Mouse (Mus musculus) mouse trophoblast stem cell (cell line): ENCODE measurements around the gene Pmepa1.

ENCODE experiments used
- in situ Hi-C, 2 experiments: fragments of 300-500 bp; cut with MseI, MboI; formaldehyde crosslinking; loops; 2 replicates in 1 of 2; 3 replicates in 1 of 2; pipeline ENCODE4 v1.15.1; 2025

Gene Pmepa1

GRCm38 (mm10) chr2:173187182-173187855, 89.0 kb downstream of the Pmepa1 start:
- in situ Hi-C loops, result loop anchor here in 1 of 2 experiments (5.0 kb wide), 1 partner anchor 375 kb away; no protein-coding TSS in a partner anchor

GRCm38 (mm10) chr2:173186047-173186943, 90.0 kb downstream of the Pmepa1 start:
- in situ Hi-C loops, result loop anchor here in 1 of 2 experiments (5.0 kb wide), 1 partner anchor 376 kb away; no protein-coding TSS in a partner anchor

- in situ Hi-C loops, result loop anchor here in 1 of 2 experiments (5.0 kb wide), 1 partner anchor 377 kb away; no protein-coding TSS in a partner anchor
Observed at GRCm38 (mm10) chr2:173185282-173185681, 91.1 kb downstream of the Pmepa1 start.

- in situ Hi-C loops, result loop anchor here (5.0 kb wide), 2 partner anchors 77 to 378 kb away; no protein-coding TSS in a partner anchor
Observed at GRCm38 (mm10) chr2:173184475-173185080, 91.8 kb downstream of the Pmepa1 start.

GRCm38 (mm10) chr2:173183836-173184460, 92.4 kb downstream of the Pmepa1 start:
- in situ Hi-C loops, result loop anchor here (5.0 kb wide), 1 partner anchor 77 kb away; no protein-coding TSS in a partner anchor

GRCm38 (mm10) chr2:173183311-173183710, 93.0 kb downstream of the Pmepa1 start:
- in situ Hi-C loops, result loop anchor here (5.0 kb wide), 1 partner anchor 76 kb away; no protein-coding TSS in a partner anchor

GRCm38 (mm10) chr2:173182796-173183195, 93.5 kb downstream of the Pmepa1 start:
- in situ Hi-C loops, result loop anchor here (5.0 kb wide), 1 partner anchor 75 kb away; no protein-coding TSS in a partner anchor

GRCm38 (mm10) chr2:173181901-173182300, 94.4 kb downstream of the Pmepa1 start:
- in situ Hi-C loops, result loop anchor here (5.0 kb wide), 1 partner anchor 75 kb away; no protein-coding TSS in a partner anchor

- in situ Hi-C loops, result loop anchor here (5.0 kb wide), 1 partner anchor 74 kb away; no protein-coding TSS in a partner anchor
Observed at GRCm38 (mm10) chr2:173181486-173181885, 94.8 kb downstream of the Pmepa1 start.

- in situ Hi-C loops, result loop anchor here (5.0 kb wide), 1 partner anchor 74 kb away; no protein-coding TSS in a partner anchor
Observed at GRCm38 (mm10) chr2:173180721-173181388, 95.5 kb downstream of the Pmepa1 start.

- in situ Hi-C loops, result loop anchor here (5.0 kb wide), 1 partner anchor 73 kb away; no protein-coding TSS in a partner anchor
Observed at GRCm38 (mm10) chr2:173180026-173180425, 96.3 kb downstream of the Pmepa1 start.

GRCm38 (mm10) chr2:173179046-173179445, 97.3 kb downstream of the Pmepa1 start:
- in situ Hi-C loops, result no loop called here

GRCm38 (mm10) chr2:173177951-173178350, 98.4 kb downstream of the Pmepa1 start:
- in situ Hi-C loops, result no loop called here

- in situ Hi-C loops, result no loop called here
Observed at GRCm38 (mm10) chr2:173177481-173177880, 98.9 kb downstream of the Pmepa1 start.

GRCm38 (mm10) chr2:173175703-173176102, 100.6 kb downstream of the Pmepa1 start:
- in situ Hi-C loops, result no loop called here

- in situ Hi-C loops, result no loop called here
Observed at GRCm38 (mm10) chr2:173174569-173174968, 101.8 kb downstream of the Pmepa1 start.
